Mouse (Mus musculus): ENCODE data around the gene Spag5. TPM values are rescaled to one million over a fixed set of nuclear protein-coding genes. Genes with fewer than 3 reads are reported as not detected.
A peak's percentile ranks its signal among the peaks of the same experiment; 100 is the strongest.

Gene Spag5
- 70.4 and 91.6 TPM in 2 replicates for polyA plus RNA-seq (2011; ENCODE audit: insufficient read depth, insufficient read length, low replicate concordance, missing spikeins)

GRCm38 (mm10) chr11:78301357-78302084 lies at the start of gene Spag5:
TSS of gene Spag5 (plus strand) at chr11:78301529.
- Histone ChIP-seq H3K4me1 (ENCODE audit: control insufficient read depth, insufficient read depth, low read length) (no peaks in the 10 kb centered on the region; the same call in 1 of the 2 replicates), H3K27ac (ENCODE audit: control insufficient read depth, insufficient read depth, low read depth, low read length, poor library complexity) (peak within 1 kb of the TSS; percentile 52), H3K4me3 (replicated peaks; ENCODE audit: control insufficient read depth, low read depth, low read length) (peak within 1 kb of the TSS; percentile 94)
- WGBS, result under 1% methylated on average over 49 of the region's 49 CpGs
- peak; percentile 71; the same call in 1 of the 2 replicates for TF ChIP-seq POLR2A (IDR thresholded peaks at IDR 0.05; ENCODE audit: borderline replicate concordance, control insufficient read depth, low read depth, low read length)
- no peak for TF ChIP-seq CTCF (IDR thresholded peaks at IDR 0.05; ENCODE audit: control insufficient read depth, insufficient read depth, low read length)

GRCm38 (mm10) chr11:78256618-78257017 lies 44.7 kb upstream of the Spag5 start:
- WGBS, result 86% methylated on average over 1 of the region's 1 CpGs

GRCm38 (mm10) chr11:78260489-78261258 lies 40.7 kb upstream of the Spag5 start:
- Histone ChIP-seq H3K4me1 (ENCODE audit: control insufficient read depth, insufficient read depth, low read length) (no peaks in the 10 kb centered on the region; the same call in 1 of the 2 replicates), H3K27ac (ENCODE audit: control insufficient read depth, insufficient read depth, low read depth, low read length, poor library complexity) (no peak overlapping the region), H3K4me3 (replicated peaks; ENCODE audit: control insufficient read depth, low read depth, low read length) (no peak overlapping the region)
- 86% methylated on average over 2 of the region's 2 CpGs for WGBS
- no peak for TF ChIP-seq POLR2A (IDR thresholded peaks at IDR 0.05; ENCODE audit: borderline replicate concordance, control insufficient read depth, low read depth, low read length)
- TF ChIP-seq CTCF (IDR thresholded peaks at IDR 0.05; ENCODE audit: control insufficient read depth, insufficient read depth, low read length), result no peak

More at GRCm38 (mm10) chr11:78256618-78257017, 44.7 kb upstream of the Spag5 start:
- no peak overlapping the region for H3K27ac ChIP-seq (ENCODE audit: control insufficient read depth, insufficient read depth, low read depth, low read length, poor library complexity)
- H3K4me1 ChIP-seq (ENCODE audit: control insufficient read depth, insufficient read depth, low read length), result no peaks in the 10 kb centered on the region
- TF ChIP-seq POLR2A (IDR thresholded peaks at IDR 0.05; ENCODE audit: borderline replicate concordance, control insufficient read depth, low read depth, low read length), result no peak
- H3K4me3 ChIP-seq (replicated peaks; ENCODE audit: control insufficient read depth, low read depth, low read length), result no peak overlapping the region

GRCm38 (mm10) chr11:78261380-78262352 lies 39.7 kb upstream of the Spag5 start, which contains the start of gene 2610507B11Rik:
TSS of gene 2610507B11Rik (plus strand) at chr11:78261752.
- WGBS, result under 1% methylated on average over 112 of the region's 115 CpGs
- TF ChIP-seq POLR2A (IDR thresholded peaks at IDR 0.05; ENCODE audit: borderline replicate concordance, control insufficient read depth, low read depth, low read length) (peak; percentile 78; the same call in 1 of the 2 replicates), CTCF (IDR thresholded peaks at IDR 0.05; ENCODE audit: control insufficient read depth, insufficient read depth, low read length) (no peak)
- H3K27ac ChIP-seq (ENCODE audit: control insufficient read depth, insufficient read depth, low read depth, low read length, poor library complexity), result peak within 1 kb of the TSS; percentile 57
- H3K4me3 ChIP-seq (replicated peaks; ENCODE audit: control insufficient read depth, low read depth, low read length), result peak within 1 kb of the TSS; percentile 99
- H3K4me1 ChIP-seq (ENCODE audit: control insufficient read depth, insufficient read depth, low read length), result no peaks in the 10 kb centered on the region; the same call in 1 of the 2 replicates

- WGBS, result 3% methylated on average over 8 of the region's 8 CpGs
- TF ChIP-seq CTCF (IDR thresholded peaks at IDR 0.05; ENCODE audit: control insufficient read depth, insufficient read depth, low read length) (peak; percentile 65), POLR2A (IDR thresholded peaks at IDR 0.05; ENCODE audit: borderline replicate concordance, control insufficient read depth, low read depth, low read length) (no peak)
These were observed 38.8 kb upstream of the Spag5 start for GRCm38 (mm10) chr11:78262550-78262949.

GRCm38 (mm10) chr11:78265571-78265970 lies 35.8 kb upstream of the Spag5 start:
- no peaks in the 10 kb centered on the region; the same call in 1 of the 2 replicates for H3K4me1 ChIP-seq (ENCODE audit: control insufficient read depth, insufficient read depth, low read length)

More at GRCm38 (mm10) chr11:78262550-78262949, 38.8 kb upstream of the Spag5 start:
- H3K27ac ChIP-seq (ENCODE audit: control insufficient read depth, insufficient read depth, low read depth, low read length, poor library complexity), result 0 out of 2 replicates have a peak overlapping the region, but pooled peaks have one; percentile 10
- H3K4me3 ChIP-seq (replicated peaks; ENCODE audit: control insufficient read depth, low read depth, low read length), result peak overlapping the region; percentile 31
- H3K4me1 ChIP-seq (ENCODE audit: control insufficient read depth, insufficient read depth, low read length), result no peaks in the 10 kb centered on the region; the same call in 1 of the 2 replicates

GRCm38 (mm10) chr11:78271986-78272385 lies 29.3 kb upstream of the Spag5 start:
- H3K4me3 ChIP-seq (replicated peaks; ENCODE audit: control insufficient read depth, low read depth, low read length), result no peak overlapping the region
- WGBS, result 93% methylated on average over 13 of the region's 13 CpGs
- TF ChIP-seq POLR2A (IDR thresholded peaks at IDR 0.05; ENCODE audit: borderline replicate concordance, control insufficient read depth, low read depth, low read length) (no peak), CTCF (IDR thresholded peaks at IDR 0.05; ENCODE audit: control insufficient read depth, insufficient read depth, low read length) (no peak)
- no peaks in the 10 kb centered on the region for H3K4me1 ChIP-seq (ENCODE audit: control insufficient read depth, insufficient read depth, low read length)
- no peak overlapping the region for H3K27ac ChIP-seq (ENCODE audit: control insufficient read depth, insufficient read depth, low read depth, low read length, poor library complexity)

More at GRCm38 (mm10) chr11:78265571-78265970, 35.8 kb upstream of the Spag5 start:
- no peak overlapping the region for H3K27ac ChIP-seq (ENCODE audit: control insufficient read depth, insufficient read depth, low read depth, low read length, poor library complexity)
- no peak for TF ChIP-seq POLR2A (IDR thresholded peaks at IDR 0.05; ENCODE audit: borderline replicate concordance, control insufficient read depth, low read depth, low read length)
- H3K4me3 ChIP-seq (replicated peaks; ENCODE audit: control insufficient read depth, low read depth, low read length), result no peak overlapping the region
- WGBS, result 93% methylated on average over 6 of the region's 6 CpGs
